Mouse (Mus musculus) spleen, adult 2 months (tissue): ENCODE results near the gene Prrxl1. TPM values are rescaled to one million over a fixed set of nuclear protein-coding genes. Genes with fewer than 3 reads are reported as not detected.

ENCODE experiments used
- DNase-seq, 2 experiments: peaks; one replicate each; pipeline versions ENCODE4 v3.0.0 to v3.0.0-alpha.2; 2012 to 2021; ENCODE audit warnings: low spot score in 2 of 2, low read depth in 1 of 2
- H3K27ac ChIP-seq: fragments of 200-500 bp; 2 replicates; pipeline ENCODE4 v1.5.1; 2012; ENCODE audit warnings: low read length, inconsistent platforms; ENCODE audit not compliant: insufficient read depth
- H3K27me3 ChIP-seq: fragments of 200-500 bp; 2 replicates; pipeline ENCODE4 v1.6.1; 2012; ENCODE audit warnings: mild to moderate bottlenecking, moderate library complexity, low read length, inconsistent platforms; ENCODE audit not compliant: control insufficient read depth, insufficient read depth
- H3K36me3 ChIP-seq: fragments of 200-500 bp; 2 replicates; pipeline ENCODE4 v1.6.1; 2012; ENCODE audit warnings: mild to moderate bottlenecking, low read length, inconsistent platforms; ENCODE audit not compliant: control insufficient read depth, insufficient read depth
- H3K4me1 ChIP-seq: fragments of 200-500 bp; 2 replicates; pipeline ENCODE4 v1.6.1; 2011; ENCODE audit warnings: inconsistent platforms; ENCODE audit not compliant: control insufficient read depth, insufficient read depth, insufficient read length
- H3K4me3 ChIP-seq: fragments of 200-500 bp; 2 replicates; pipeline ENCODE4 v1.5.1; 2011; ENCODE audit warnings: mild to moderate bottlenecking, inconsistent platforms; ENCODE audit not compliant: insufficient read depth, insufficient read length; ENCODE audit errors: extremely low read depth
- CTCF ChIP-seq: fragments of 200-500 bp; IDR thresholded peaks from 2 replicates; pipeline ENCODE4 v1.5.1; 2011; ENCODE audit warnings: mild to moderate bottlenecking, inconsistent platforms; ENCODE audit not compliant: insufficient read depth, insufficient read length, insufficient replicate concordance; ENCODE audit errors: extremely low read depth
- POLR2A ChIP-seq: fragments of 200-500 bp; IDR thresholded peaks from 2 replicates; pipeline ENCODE4 v1.6.1; 2011; ENCODE audit warnings: low read depth, low read length, inconsistent platforms
- WGBS: fragments of 180-500 bp; shearing (Covaris S2); methylation state at CpG from one replicate; pipeline ENCODE4 v1.1.7; 2018; 5-methylcytosine and 5-hydroxymethylcytosine counted together
- polyA plus RNA-seq: library from polyadenylated mRNA; depleted of rRNA; stranded (reverse); fragments of >200 nt; gene quantifications from 2 replicates; pipeline ENCODE4 v1.2.3, GENCODE M21; 2012; rRNA removed

Gene Prrxl1
- polyA plus RNA-seq, 1 experiment, result not detected

GRCm38 (mm10) chr14:32684735-32685105 is 85.5 kb downstream of the Prrxl1 start:
- Histone ChIP-seq H3K27ac (no peak overlapping the region; the same call in 1 of the 2 replicates), H3K4me3 (no peak overlapping the region), H3K27me3 (no peaks in the 10 kb centered on the region), H3K36me3 (no peaks in the 10 kb centered on the region), H3K4me1 (no peaks in the 10 kb centered on the region)
- DNase-seq, result no peak
- WGBS, result 86% methylated on average over 19 of the region's 19 CpGs
- no peak for TF ChIP-seq CTCF
- TF ChIP-seq POLR2A, result no peak

GRCm38 (mm10) chr14:32685124-32685826 is 86.1 kb downstream of the Prrxl1 start, which contains the start of gene 3425401B19Rik:
3425401B19Rik (minus strand) TSS chr14:32685293.
- Histone ChIP-seq H3K27me3 (no peaks in the 10 kb centered on the region), H3K4me1 (no peaks in the 10 kb centered on the region), H3K36me3 (no peaks in the 10 kb centered on the region), H3K4me3 (no peak within 1 kb of the TSS), H3K27ac (no peak within 1 kb of the TSS; the same call in 1 of the 2 replicates)
- WGBS, result 61% methylated on average over 16 of the region's 16 CpGs
- TF ChIP-seq POLR2A (no peak), CTCF (no peak)
- no peak for DNase-seq

- no peak for TF ChIP-seq CTCF
- TF ChIP-seq POLR2A, result no peak
- no peak for DNase-seq
- Histone ChIP-seq H3K27me3 (no peaks in the 10 kb centered on the region), H3K27ac (no peak overlapping the region), H3K4me3 (no peak overlapping the region), H3K36me3 (no peaks in the 10 kb centered on the region), H3K4me1 (no peaks in the 10 kb centered on the region)
- WGBS, result 80% methylated on average over 2 of the region's 2 CpGs
Observed at GRCm38 (mm10) chr14:32695906-32696305, 96.7 kb downstream of the Prrxl1 start.

GRCm38 (mm10) chr14:32696344-32696743 is 97.1 kb downstream of the Prrxl1 start:
- no peak overlapping the region for H3K27ac ChIP-seq
- no peak for TF ChIP-seq POLR2A
- no peak for TF ChIP-seq CTCF
- H3K27me3 ChIP-seq, result no peaks in the 10 kb centered on the region
- H3K4me1 ChIP-seq, result no peaks in the 10 kb centered on the region
- H3K36me3 ChIP-seq, result no peaks in the 10 kb centered on the region
- no peak overlapping the region for H3K4me3 ChIP-seq
- WGBS, result 69% methylated on average over 2 of the region's 2 CpGs
- DNase-seq, result no peak

- no peak overlapping the region for H3K4me3 ChIP-seq
- no peak for TF ChIP-seq CTCF
- no peak for TF ChIP-seq POLR2A
- no peaks in the 10 kb centered on the region for H3K4me1 ChIP-seq
- no peaks in the 10 kb centered on the region for H3K27me3 ChIP-seq
- DNase-seq, result no peak
- WGBS, result 88% methylated on average over 8 of the region's 8 CpGs
- H3K36me3 ChIP-seq, result no peaks in the 10 kb centered on the region
- H3K27ac ChIP-seq, result no peak overlapping the region
Observed at GRCm38 (mm10) chr14:32697774-32698173, 98.6 kb downstream of the Prrxl1 start.

- WGBS, result 19% methylated on average over 3 of the region's 3 CpGs
- H3K4me1 ChIP-seq, result no peaks in the 10 kb centered on the region
- no peaks in the 10 kb centered on the region for H3K27me3 ChIP-seq
- TF ChIP-seq CTCF (no peak), POLR2A (no peak)
- H3K36me3 ChIP-seq, result no peaks in the 10 kb centered on the region
- no peak for DNase-seq
- no peak overlapping the region for H3K4me3 ChIP-seq
- H3K27ac ChIP-seq, result no peak overlapping the region
Observed at GRCm38 (mm10) chr14:32698556-32698955, 99.3 kb downstream of the Prrxl1 start.

Other genes with a start within 250 kb of the Prrxl1 start
- not detected in 2 replicates for gene 1700024G13Rik, start 211.0 kb upstream of the Prrxl1 start, polyA plus RNA-seq
- not detected in 2 replicates for gene Slc18a3, start 134.6 kb upstream of the Prrxl1 start, polyA plus RNA-seq
- not detected in 2 replicates for gene Chat, start 133.4 kb upstream of the Prrxl1 start, polyA plus RNA-seq
- gene Ercc6, start 85.9 kb upstream of the Prrxl1 start, polyA plus RNA-seq, result 3.7 and 4.1 TPM in 2 replicates
- gene 3425401B19Rik, start 85.9 kb downstream of the Prrxl1 start, polyA plus RNA-seq, result 0.13 and 0.15 TPM in 2 replicates
- gene Tmem273, start 186.6 kb downstream of the Prrxl1 start, polyA plus RNA-seq, result 3.6 and 5.6 TPM in 2 replicates
- 0.05 TPM in 1 of 2 replicates, not detected in the other for gene Fam170b, start 234.6 kb downstream of the Prrxl1 start, polyA plus RNA-seq